Mouse (Mus musculus): ENCODE results near the gene Itpk1. TPM values are rescaled to one million over a fixed set of nuclear protein-coding genes. Genes with fewer than 3 reads are reported as not detected.
A peak's percentile ranks its signal among the peaks of the same experiment; 100 is the strongest.

Itpk1 gene
- polyA plus RNA-seq, 1 experiment from 2014 or later: 21.9 TPM

DNA sequence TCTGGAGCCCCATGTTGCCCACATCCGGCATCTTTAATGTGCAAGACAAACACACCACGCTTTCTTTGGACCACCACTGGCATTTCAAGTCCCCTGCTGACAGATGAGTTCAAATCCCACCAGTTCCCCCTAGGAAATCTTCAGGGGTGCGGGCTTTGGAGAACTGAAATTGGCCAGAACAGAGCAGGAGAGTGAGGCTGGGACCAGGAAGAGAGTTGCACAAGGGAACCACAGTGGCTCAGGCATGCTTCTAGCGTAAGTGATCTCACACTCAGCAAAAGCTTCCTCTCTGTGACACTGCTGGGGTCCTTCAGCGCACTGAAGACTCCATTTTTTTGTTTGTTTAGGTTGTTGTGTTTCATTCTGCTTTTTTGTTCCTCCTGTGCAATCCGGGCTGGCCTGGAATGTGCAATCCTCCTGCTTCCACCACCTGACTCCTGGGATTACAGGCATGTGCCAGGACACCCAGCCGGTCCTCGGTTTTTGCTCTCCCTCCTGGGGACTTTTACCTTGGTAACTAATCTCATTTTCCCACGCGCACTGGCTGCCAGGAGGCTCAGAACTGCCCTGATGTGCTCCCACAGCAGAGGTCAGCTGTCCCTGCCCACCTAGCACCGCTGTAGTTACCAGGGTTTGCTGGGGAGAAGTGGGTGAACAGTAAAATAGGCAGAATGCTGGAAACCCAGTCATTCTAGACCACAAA, 41.2 kb downstream of the Itpk1 start:
- no peaks in the 10 kb centered on the region for H3K9me3 ChIP-seq (replicated peaks; ENCODE audit: control insufficient read depth, low read length)
- 79% methylated on average over 11 of the region's 11 CpGs for WGBS
- no peaks in the 10 kb centered on the region for H3K27me3 ChIP-seq (ENCODE audit: control insufficient read depth, insufficient read depth, low read length)
- H3K27ac ChIP-seq (ENCODE audit: low read length): no peak overlapping the region
- 0 out of 2 replicates have a peak, but pooled peaks cover 3% of the 10 kb centered on the region for H3K4me1 ChIP-seq (ENCODE audit: control insufficient read depth, insufficient read depth, low read length)
- no peak overlapping the region for H3K9ac ChIP-seq (ENCODE audit: low read length)
- no peak for ATAC-seq (ENCODE audit: insufficient read depth, low FRiP score)
- no peak overlapping the region for H3K4me3 ChIP-seq (replicated peaks; ENCODE audit: low read length)
- H3K4me2 ChIP-seq (ENCODE audit: low read depth, low read length): no peak overlapping the region
- H3K36me3 ChIP-seq (ENCODE audit: control insufficient read depth, insufficient read depth, low read length): no peaks in the 10 kb centered on the region

GRCm38 (mm10) chr12:102661772-102662171, 43.0 kb downstream of the Itpk1 start:
- WGBS: 78% methylated on average over 7 of the region's 7 CpGs

GRCm38 (mm10) chr12:102660906-102661651, 43.7 kb downstream of the Itpk1 start:
- H3K4me2 ChIP-seq (ENCODE audit: low read depth, low read length): no peak overlapping the region
- WGBS: 87% methylated on average over 8 of the region's 8 CpGs
- no peak overlapping the region for H3K9ac ChIP-seq (ENCODE audit: low read length)
- 0 out of 2 replicates have a peak, but pooled peaks cover 3% of the 10 kb centered on the region for H3K4me1 ChIP-seq (ENCODE audit: control insufficient read depth, insufficient read depth, low read length)
- no peak for ATAC-seq (ENCODE audit: insufficient read depth, low FRiP score)
- H3K36me3 ChIP-seq (ENCODE audit: control insufficient read depth, insufficient read depth, low read length): no peaks in the 10 kb centered on the region
- no peak overlapping the region for H3K4me3 ChIP-seq (replicated peaks; ENCODE audit: low read length)
- no peak overlapping the region for H3K27ac ChIP-seq (ENCODE audit: low read length)
- H3K27me3 ChIP-seq (ENCODE audit: control insufficient read depth, insufficient read depth, low read length): no peaks in the 10 kb centered on the region
- H3K9me3 ChIP-seq (replicated peaks; ENCODE audit: control insufficient read depth, low read length): no peaks in the 10 kb centered on the region

More at GRCm38 (mm10) chr12:102661772-102662171, 43.0 kb downstream of the Itpk1 start:
- no peak overlapping the region for H3K4me3 ChIP-seq (replicated peaks; ENCODE audit: low read length)
- no peak overlapping the region for H3K4me2 ChIP-seq (ENCODE audit: low read depth, low read length)
- H3K9ac ChIP-seq (ENCODE audit: low read length): no peak overlapping the region
- no peak overlapping the region; the same call in 1 of the 2 replicates for H3K27ac ChIP-seq (ENCODE audit: low read length)
- 0 out of 2 replicates have a peak, but pooled peaks cover 3% of the 10 kb centered on the region for H3K4me1 ChIP-seq (ENCODE audit: control insufficient read depth, insufficient read depth, low read length)
- H3K27me3 ChIP-seq (ENCODE audit: control insufficient read depth, insufficient read depth, low read length): no peaks in the 10 kb centered on the region
- no peaks in the 10 kb centered on the region for H3K9me3 ChIP-seq (replicated peaks; ENCODE audit: control insufficient read depth, low read length)
- ATAC-seq (ENCODE audit: insufficient read depth, low FRiP score): peak; percentile 27; the same call in 1 of the 2 replicates
- no peaks in the 10 kb centered on the region for H3K36me3 ChIP-seq (ENCODE audit: control insufficient read depth, insufficient read depth, low read length)

DNA sequence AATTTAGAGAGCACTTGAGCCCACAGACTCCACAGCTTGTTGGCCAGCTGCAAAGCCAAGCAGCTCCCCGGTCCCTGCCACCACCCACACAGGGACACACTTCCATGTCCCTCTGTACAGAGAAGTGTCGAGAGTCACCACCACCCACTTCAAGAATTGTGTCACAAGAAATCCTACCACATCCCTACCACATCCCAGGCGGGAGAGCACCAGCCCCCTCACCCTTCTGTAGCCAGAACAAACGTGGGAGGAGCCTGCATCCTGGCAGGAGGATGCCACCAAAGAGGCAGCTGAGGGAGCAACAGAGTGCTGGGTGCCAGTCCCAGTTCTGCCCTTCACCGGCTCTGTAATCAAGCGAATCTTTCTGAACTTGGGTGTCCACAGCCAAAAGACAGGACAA, 51.7 kb downstream of the Itpk1 start:
- H3K27ac ChIP-seq (ENCODE audit: low read length): no peak overlapping the region
- no peaks in the 10 kb centered on the region for H3K36me3 ChIP-seq (ENCODE audit: control insufficient read depth, insufficient read depth, low read length)
- H3K4me2 ChIP-seq (ENCODE audit: low read depth, low read length): no peak overlapping the region
- H3K27me3 ChIP-seq (ENCODE audit: control insufficient read depth, insufficient read depth, low read length): no peaks in the 10 kb centered on the region
- no peak overlapping the region for H3K9ac ChIP-seq (ENCODE audit: low read length)
- H3K4me3 ChIP-seq (replicated peaks; ENCODE audit: low read length): no peak overlapping the region
- H3K9me3 ChIP-seq (replicated peaks; ENCODE audit: control insufficient read depth, low read length): no peaks in the 10 kb centered on the region
- 66% methylated on average over 6 of the region's 6 CpGs for WGBS
- peaks cover 9% of the 10 kb centered on the region for H3K4me1 ChIP-seq (ENCODE audit: control insufficient read depth, insufficient read depth, low read length)
- no peak for ATAC-seq (ENCODE audit: insufficient read depth, low FRiP score)

DNA sequence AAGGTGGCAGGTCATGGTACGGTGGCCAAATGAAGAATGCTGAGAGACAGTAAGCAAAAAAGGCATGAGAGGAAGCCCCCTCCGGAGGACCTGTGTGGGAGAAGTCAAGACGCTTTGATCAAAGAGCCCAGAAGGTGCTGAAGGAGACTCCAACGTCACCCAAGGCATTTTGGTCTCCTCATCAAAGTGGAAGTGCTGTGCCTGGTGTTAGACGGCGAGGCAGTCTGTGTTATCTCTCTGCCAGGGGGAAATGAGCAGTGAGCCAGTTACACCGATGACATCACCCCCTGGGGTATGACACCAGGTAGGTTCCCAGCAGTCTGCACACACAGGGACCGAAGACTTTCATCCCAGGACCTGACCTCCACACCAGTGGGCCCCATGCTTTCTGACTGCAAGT, 52.3 kb downstream of the Itpk1 start:
- H3K4me1 ChIP-seq (ENCODE audit: control insufficient read depth, insufficient read depth, low read length): peaks cover 12% of the 10 kb centered on the region
- H3K9me3 ChIP-seq (replicated peaks; ENCODE audit: control insufficient read depth, low read length): no peaks in the 10 kb centered on the region
- H3K9ac ChIP-seq (ENCODE audit: low read length): peak overlapping the region; percentile 25; the same call in 1 of the 2 replicates
- WGBS: 34% methylated on average over 8 of the region's 8 CpGs
- H3K36me3 ChIP-seq (ENCODE audit: control insufficient read depth, insufficient read depth, low read length): no peaks in the 10 kb centered on the region
- H3K27ac ChIP-seq (ENCODE audit: low read length): no peak overlapping the region
- peak; percentile 45; the same call in 1 of the 2 replicates for ATAC-seq (ENCODE audit: insufficient read depth, low FRiP score)
- no peak overlapping the region for H3K4me3 ChIP-seq (replicated peaks; ENCODE audit: low read length)
- no peak overlapping the region for H3K4me2 ChIP-seq (ENCODE audit: low read depth, low read length)
- no peaks in the 10 kb centered on the region for H3K27me3 ChIP-seq (ENCODE audit: control insufficient read depth, insufficient read depth, low read length)

DNA sequence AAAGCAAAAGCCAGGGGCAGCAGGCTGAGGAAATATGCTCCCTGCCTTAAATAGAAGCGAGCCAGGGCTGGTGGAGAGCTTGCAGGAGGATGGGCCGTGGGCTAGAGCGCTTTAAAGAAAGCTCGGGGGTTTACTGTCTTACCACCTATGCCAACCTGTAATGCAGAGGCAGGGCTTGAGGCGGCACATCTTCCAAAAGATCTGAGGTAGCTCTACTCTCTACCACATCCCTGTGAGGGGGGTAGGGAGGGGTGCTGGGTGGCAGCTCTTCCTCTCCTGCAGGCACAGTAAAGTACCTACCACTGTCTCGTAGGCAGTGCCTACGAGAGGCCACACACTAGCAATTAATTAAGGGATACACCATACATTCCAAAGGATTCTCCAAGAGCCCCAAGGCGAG, 52.9 kb downstream of the Itpk1 start:
- Histone ChIP-seq H3K4me2 (ENCODE audit: low read depth, low read length) (no peak overlapping the region), H3K9ac (ENCODE audit: low read length) (peak overlapping the region; percentile 29; the same call in 1 of the 2 replicates), H3K27me3 (ENCODE audit: control insufficient read depth, insufficient read depth, low read length) (no peaks in the 10 kb centered on the region), H3K4me1 (ENCODE audit: control insufficient read depth, insufficient read depth, low read length) (peaks cover 12% of the 10 kb centered on the region), H3K4me3 (replicated peaks; ENCODE audit: low read length) (no peak overlapping the region), H3K9me3 (replicated peaks; ENCODE audit: control insufficient read depth, low read length) (no peaks in the 10 kb centered on the region), H3K36me3 (ENCODE audit: control insufficient read depth, insufficient read depth, low read length) (no peaks in the 10 kb centered on the region), H3K27ac (ENCODE audit: low read length) (no peak overlapping the region)
- ATAC-seq (ENCODE audit: insufficient read depth, low FRiP score): no peak
- WGBS: 67% methylated on average over 8 of the region's 8 CpGs

DNA sequence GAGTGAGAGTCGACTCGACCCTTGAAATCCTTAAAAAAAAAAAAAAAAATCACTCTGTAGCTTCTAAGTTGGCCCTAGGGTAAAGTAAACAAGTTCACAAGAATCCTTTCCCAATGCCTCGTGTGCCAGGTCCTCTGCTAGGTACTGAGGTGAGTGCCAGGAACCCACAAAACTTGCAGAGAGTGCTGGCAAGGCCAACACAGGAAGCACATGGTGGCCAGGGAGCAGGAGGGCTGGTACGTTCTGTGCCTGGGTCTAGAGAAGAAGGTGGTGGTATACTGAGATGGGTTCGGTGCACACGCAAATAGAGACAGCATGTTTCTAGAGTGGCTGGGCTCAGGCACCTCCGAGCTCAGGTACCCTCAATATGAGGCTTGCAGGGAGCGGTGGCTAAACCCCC, 53.3 kb downstream of the Itpk1 start:
- Histone ChIP-seq H3K4me1 (ENCODE audit: control insufficient read depth, insufficient read depth, low read length) (peaks cover 12% of the 10 kb centered on the region), H3K27ac (ENCODE audit: low read length) (no peak overlapping the region; the same call in 1 of the 2 replicates), H3K36me3 (ENCODE audit: control insufficient read depth, insufficient read depth, low read length) (no peaks in the 10 kb centered on the region), H3K9ac (ENCODE audit: low read length) (peak overlapping the region; percentile 29; the same call in 1 of the 2 replicates), H3K4me3 (replicated peaks; ENCODE audit: low read length) (no peak overlapping the region), H3K27me3 (ENCODE audit: control insufficient read depth, insufficient read depth, low read length) (no peaks in the 10 kb centered on the region), H3K9me3 (replicated peaks; ENCODE audit: control insufficient read depth, low read length) (no peaks in the 10 kb centered on the region), H3K4me2 (ENCODE audit: low read depth, low read length) (no peak overlapping the region)
- WGBS: 69% methylated on average over 8 of the region's 8 CpGs
- no peak for ATAC-seq (ENCODE audit: insufficient read depth, low FRiP score)

- H3K4me2 ChIP-seq (ENCODE audit: low read depth, low read length): no peak overlapping the region
- WGBS: 87% methylated on average over 4 of the region's 4 CpGs
- no peak overlapping the region for H3K27ac ChIP-seq (ENCODE audit: low read length)
- H3K4me1 ChIP-seq (ENCODE audit: control insufficient read depth, insufficient read depth, low read length): peaks cover 12% of the 10 kb centered on the region
- no peak overlapping the region for H3K9ac ChIP-seq (ENCODE audit: low read length)
- H3K4me3 ChIP-seq (replicated peaks; ENCODE audit: low read length): no peak overlapping the region
- no peak for ATAC-seq (ENCODE audit: insufficient read depth, low FRiP score)
- H3K36me3 ChIP-seq (ENCODE audit: control insufficient read depth, insufficient read depth, low read length): no peaks in the 10 kb centered on the region
- no peaks in the 10 kb centered on the region for H3K9me3 ChIP-seq (replicated peaks; ENCODE audit: control insufficient read depth, low read length)
- H3K27me3 ChIP-seq (ENCODE audit: control insufficient read depth, insufficient read depth, low read length): no peaks in the 10 kb centered on the region
Observed at GRCm38 (mm10) chr12:102650649-102651048, 54.1 kb downstream of the Itpk1 start.
